Mouse (Mus musculus) stomach, adult 2 months (tissue): ENCODE measurements around the gene Shroom4. TPM values are rescaled to one million over a fixed set of nuclear protein-coding genes. Genes with fewer than 3 reads are reported as not detected.

Experiments
- polyA plus RNA-seq: library from polyadenylated mRNA; depleted of rRNA; stranded (reverse); fragments of >200 nt; gene quantifications from 2 replicates; pipeline ENCODE4 v1.2.3, GENCODE M21; 2012; rRNA removed

Shroom4 gene
- polyA plus RNA-seq, result 0.14 and 0.34 TPM in 2 replicates

DNA sequence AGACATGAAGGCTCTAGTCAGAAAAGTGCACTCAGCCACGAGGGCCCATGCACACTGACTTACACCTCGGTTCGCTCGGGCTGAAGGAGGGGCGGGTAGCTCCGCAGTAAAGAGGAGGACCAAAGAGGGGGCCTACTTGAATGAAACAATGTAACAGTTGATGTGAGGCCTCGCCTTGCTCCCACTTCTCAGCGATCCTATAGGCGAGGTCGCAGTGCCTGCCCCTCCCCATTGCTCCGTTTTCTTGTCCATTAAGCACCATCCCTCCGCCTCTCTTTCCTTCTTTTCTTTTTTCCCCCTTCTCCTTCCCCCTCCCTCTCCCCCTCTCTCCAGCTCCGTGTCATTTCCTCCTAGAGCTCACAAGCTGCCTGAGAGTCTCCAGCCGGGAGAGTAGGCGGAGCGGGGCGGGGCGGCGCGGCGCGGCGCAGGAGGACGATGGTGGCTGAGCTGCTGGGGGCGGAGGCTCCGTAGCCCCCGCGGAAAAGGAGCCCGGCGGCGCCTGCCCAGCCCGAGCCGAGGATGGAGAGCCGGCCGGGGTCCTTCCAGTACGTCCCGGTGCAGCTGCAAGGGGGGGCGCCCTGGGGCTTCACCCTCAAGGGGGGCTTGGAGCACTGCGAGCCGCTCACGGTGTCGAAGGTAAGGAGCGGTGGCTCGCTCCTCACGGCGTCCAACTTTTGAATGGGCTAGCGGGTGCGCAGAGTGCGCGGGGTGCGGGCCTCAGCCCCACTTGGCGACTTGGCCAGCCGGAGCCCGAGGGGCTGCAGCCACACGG, at the start of gene Shroom4:
Gene Shroom4, plus strand, starts transcription at position 229 of the 772 bp plus-strand sequence.

Other genes starting within 250 kb of the Shroom4 start
- 0.04 and 0.06 TPM in 2 replicates for gene Nudt10, start 226.8 kb upstream of the Shroom4 start, polyA plus RNA-seq
- not detected in 2 replicates for gene Bmp15, start 79.1 kb upstream of the Shroom4 start, polyA plus RNA-seq